Comparison of ENCODE assay signal across 20 mouse cellular contexts in the genomic region with DNA sequence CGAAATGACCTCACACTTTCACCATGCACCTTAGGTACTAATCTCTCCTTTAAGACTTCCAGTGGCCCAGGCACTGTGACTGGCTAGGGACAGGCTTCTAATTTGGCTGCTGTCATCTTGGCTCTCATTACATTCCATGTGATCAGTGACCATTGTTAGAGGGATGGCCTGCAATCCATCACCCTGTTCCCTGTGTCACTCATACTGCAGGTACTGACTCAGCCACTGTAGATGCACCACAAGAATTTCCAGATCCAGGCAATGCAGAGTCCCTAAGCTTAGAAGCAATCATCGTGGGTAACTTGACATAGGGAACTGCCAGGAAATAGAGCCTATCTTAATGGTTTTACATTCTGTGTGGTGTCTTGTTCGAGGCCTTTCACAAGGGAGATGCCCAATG.
"Had no signal": no experiment of that assay in that cellular context is flagged by ENCODE, and none has a peak within 500 bp of the region (broad histone marks: within the 10 kb centered on the region; RNA-seq: fewer than 3 reads in every experiment).

No protein-coding gene starts in this region.

- H3K4me3 ChIP-seq: layer of hippocampus, adult 2 months; limb, embryonic 10.5 days; limb, embryonic 13.5 days; liver, embryonic 13.5 days; midbrain, embryonic 12.5 days; midbrain, embryonic 15.5 days; neural tube, embryonic 12.5 days; neural tube, embryonic 15.5 days had no signal

- H3K9ac ChIP-seq: limb, embryonic 13.5 days; liver, embryonic 13.5 days; lung, embryonic 14.5 days; midbrain, embryonic 12.5 days; midbrain, embryonic 15.5 days; neural tube, embryonic 12.5 days; neural tube, embryonic 15.5 days had no signal

- H3K4me2 ChIP-seq: limb, embryonic 13.5 days; liver, embryonic 13.5 days; lung, embryonic 14.5 days; midbrain, embryonic 12.5 days; midbrain, embryonic 15.5 days; neural tube, embryonic 12.5 days; neural tube, embryonic 15.5 days had no signal

- H3K27ac ChIP-seq: layer of hippocampus, adult 2 months; limb, embryonic 10.5 days; limb, embryonic 13.5 days; liver, embryonic 13.5 days; macrophage; midbrain, embryonic 12.5 days; midbrain, embryonic 15.5 days; neural tube, embryonic 12.5 days; neural tube, embryonic 15.5 days; stomach, postnatal 0 days had no signal

- H3K4me1 ChIP-seq: limb, embryonic 13.5 days; liver, embryonic 13.5 days; neural tube, embryonic 12.5 days had no signal

- ATAC-seq: lung, postnatal 0 days; midbrain, embryonic 15.5 days had no signal

- H3K27me3 ChIP-seq: limb, embryonic 13.5 days; liver, embryonic 13.5 days; midbrain, embryonic 12.5 days; midbrain, embryonic 15.5 days; neural tube, embryonic 12.5 days; neural tube, embryonic 15.5 days had no signal

- H3K36me3 ChIP-seq: limb, embryonic 10.5 days; limb, embryonic 13.5 days; liver, embryonic 13.5 days; midbrain, embryonic 12.5 days; midbrain, embryonic 15.5 days; neural tube, embryonic 12.5 days; neural tube, embryonic 15.5 days had no signal

- DNase-seq: kidney, postnatal 14 days; layer of hippocampus, adult 9-11 months; liver; liver, embryonic 13.5 days; lung, embryonic 14.5 days; right cerebral cortex, adult 18-20 months; right cerebral cortex, postnatal 14 days; right cerebral cortex, postnatal 4 days; thymus, adult 2 months; thymus, postnatal 25 days had no signal

- H3K9me3 ChIP-seq: limb, embryonic 10.5 days; limb, embryonic 13.5 days; liver, embryonic 13.5 days; midbrain, embryonic 12.5 days; midbrain, embryonic 15.5 days; neural tube, embryonic 12.5 days; neural tube, embryonic 15.5 days had no signal
